Mouse (Mus musculus): ENCODE measurements around the gene Lactbl1. TPM values are rescaled to one million over a fixed set of nuclear protein-coding genes. Genes with fewer than 3 reads are reported as not detected.

The Lactbl1 gene
- polyA plus RNA-seq, 1 experiment: not detected

- 40% methylated on average over 13 of the region's 13 CpGs for WGBS
- Histone ChIP-seq H3K4me1 (ENCODE audit: control insufficient read depth, insufficient read depth, low read length) (no peaks in the 10 kb centered on the region), H3K36me3 (ENCODE audit: control insufficient read depth, insufficient read depth, low read length) (no peaks in the 10 kb centered on the region), H3K4me3 (ENCODE audit: insufficient read depth, low read depth, low read length) (no peak overlapping the region), H3K27me3 (replicated peaks; ENCODE audit: control insufficient read depth, insufficient read depth, low read length) (no peaks in the 10 kb centered on the region), H3K27ac (ENCODE audit: insufficient read depth, low read depth, low read length) (no peak overlapping the region)
- TF ChIP-seq CTCF (conservative IDR thresholded peaks at IDR 0.05; ENCODE audit: insufficient read depth, insufficient read length, low read depth, low read length) (no peak), POLR2A (IDR thresholded peaks at IDR 0.05; ENCODE audit: low read depth, low read length) (no peak)
- DNase-seq: no peak
These were observed 27.2 kb downstream of the Lactbl1 start for GRCm38 (mm10) chr4:136649480-136650196.

- Histone ChIP-seq H3K27ac (ENCODE audit: insufficient read depth, low read depth, low read length) (no peak overlapping the region), H3K4me3 (ENCODE audit: insufficient read depth, low read depth, low read length) (no peak overlapping the region), H3K27me3 (replicated peaks; ENCODE audit: control insufficient read depth, insufficient read depth, low read length) (no peaks in the 10 kb centered on the region), H3K36me3 (ENCODE audit: control insufficient read depth, insufficient read depth, low read length) (no peaks in the 10 kb centered on the region), H3K4me1 (ENCODE audit: control insufficient read depth, insufficient read depth, low read length) (no peaks in the 10 kb centered on the region)
- WGBS: 50% methylated on average over 8 of the region's 8 CpGs
- no peak for DNase-seq
- TF ChIP-seq POLR2A (IDR thresholded peaks at IDR 0.05; ENCODE audit: low read depth, low read length) (no peak), CTCF (conservative IDR thresholded peaks at IDR 0.05; ENCODE audit: insufficient read depth, insufficient read length, low read depth, low read length) (no peak)
These were observed 27.8 kb downstream of the Lactbl1 start for GRCm38 (mm10) chr4:136650261-136650660.

- peak; percentile 7 for DNase-seq
- 70% methylated on average over 3 of the region's 3 CpGs for WGBS
These were observed 29.0 kb downstream of the Lactbl1 start for GRCm38 (mm10) chr4:136651357-136651811.

GRCm38 (mm10) chr4:136651882-136652527 is 29.6 kb downstream of the Lactbl1 start:
- no peaks in the 10 kb centered on the region for H3K36me3 ChIP-seq (ENCODE audit: control insufficient read depth, insufficient read depth, low read length)
- DNase-seq: no peak

More at GRCm38 (mm10) chr4:136651357-136651811, 29.0 kb downstream of the Lactbl1 start:
- H3K4me1 ChIP-seq (ENCODE audit: control insufficient read depth, insufficient read depth, low read length): no peaks in the 10 kb centered on the region
- H3K4me3 ChIP-seq (ENCODE audit: insufficient read depth, low read depth, low read length): no peak overlapping the region
- H3K27me3 ChIP-seq (replicated peaks; ENCODE audit: control insufficient read depth, insufficient read depth, low read length): no peaks in the 10 kb centered on the region
- TF ChIP-seq CTCF (conservative IDR thresholded peaks at IDR 0.05; ENCODE audit: insufficient read depth, insufficient read length, low read depth, low read length) (peak; percentile 72), POLR2A (IDR thresholded peaks at IDR 0.05; ENCODE audit: low read depth, low read length) (no peak)
- no peaks in the 10 kb centered on the region for H3K36me3 ChIP-seq (ENCODE audit: control insufficient read depth, insufficient read depth, low read length)
- H3K27ac ChIP-seq (ENCODE audit: insufficient read depth, low read depth, low read length): no peak overlapping the region

GRCm38 (mm10) chr4:136652528-136652910 is 30.1 kb downstream of the Lactbl1 start:
- WGBS: 73% methylated on average over 11 of the region's 11 CpGs
- no peaks in the 10 kb centered on the region for H3K4me1 ChIP-seq (ENCODE audit: control insufficient read depth, insufficient read depth, low read length)
- no peak overlapping the region for H3K4me3 ChIP-seq (ENCODE audit: insufficient read depth, low read depth, low read length)
- no peak for TF ChIP-seq POLR2A (IDR thresholded peaks at IDR 0.05; ENCODE audit: low read depth, low read length)
- TF ChIP-seq CTCF (conservative IDR thresholded peaks at IDR 0.05; ENCODE audit: insufficient read depth, insufficient read length, low read depth, low read length): no peak
- no peak for DNase-seq
- H3K27ac ChIP-seq (ENCODE audit: insufficient read depth, low read depth, low read length): no peak overlapping the region
- H3K36me3 ChIP-seq (ENCODE audit: control insufficient read depth, insufficient read depth, low read length): no peaks in the 10 kb centered on the region
- no peaks in the 10 kb centered on the region for H3K27me3 ChIP-seq (replicated peaks; ENCODE audit: control insufficient read depth, insufficient read depth, low read length)

More at GRCm38 (mm10) chr4:136651882-136652527, 29.6 kb downstream of the Lactbl1 start:
- 81% methylated on average over 13 of the region's 13 CpGs for WGBS
- no peak overlapping the region for H3K27ac ChIP-seq (ENCODE audit: insufficient read depth, low read depth, low read length)
- no peaks in the 10 kb centered on the region for H3K4me1 ChIP-seq (ENCODE audit: control insufficient read depth, insufficient read depth, low read length)
- H3K27me3 ChIP-seq (replicated peaks; ENCODE audit: control insufficient read depth, insufficient read depth, low read length): no peaks in the 10 kb centered on the region
- TF ChIP-seq POLR2A (IDR thresholded peaks at IDR 0.05; ENCODE audit: low read depth, low read length) (no peak), CTCF (conservative IDR thresholded peaks at IDR 0.05; ENCODE audit: insufficient read depth, insufficient read length, low read depth, low read length) (no peak)
- H3K4me3 ChIP-seq (ENCODE audit: insufficient read depth, low read depth, low read length): no peak overlapping the region

- H3K4me1 ChIP-seq (ENCODE audit: control insufficient read depth, insufficient read depth, low read length): no peaks in the 10 kb centered on the region
- WGBS: 62% methylated on average over 6 of the region's 6 CpGs
- H3K27ac ChIP-seq (ENCODE audit: insufficient read depth, low read depth, low read length): no peak overlapping the region
- no peaks in the 10 kb centered on the region for H3K27me3 ChIP-seq (replicated peaks; ENCODE audit: control insufficient read depth, insufficient read depth, low read length)
- no peaks in the 10 kb centered on the region for H3K36me3 ChIP-seq (ENCODE audit: control insufficient read depth, insufficient read depth, low read length)
- H3K4me3 ChIP-seq (ENCODE audit: insufficient read depth, low read depth, low read length): no peak overlapping the region
- TF ChIP-seq POLR2A (IDR thresholded peaks at IDR 0.05; ENCODE audit: low read depth, low read length) (no peak), CTCF (conservative IDR thresholded peaks at IDR 0.05; ENCODE audit: insufficient read depth, insufficient read length, low read depth, low read length) (no peak)
- DNase-seq: no peak
These were observed 30.6 kb downstream of the Lactbl1 start for GRCm38 (mm10) chr4:136653019-136653418.

- Histone ChIP-seq H3K36me3 (ENCODE audit: control insufficient read depth, insufficient read depth, low read length) (no peaks in the 10 kb centered on the region), H3K27me3 (replicated peaks; ENCODE audit: control insufficient read depth, insufficient read depth, low read length) (no peaks in the 10 kb centered on the region), H3K27ac (ENCODE audit: insufficient read depth, low read depth, low read length) (no peak overlapping the region), H3K4me3 (ENCODE audit: insufficient read depth, low read depth, low read length) (no peak overlapping the region), H3K4me1 (ENCODE audit: control insufficient read depth, insufficient read depth, low read length) (no peaks in the 10 kb centered on the region)
- DNase-seq: no peak
- 80% methylated on average over 10 of the region's 10 CpGs for WGBS
- TF ChIP-seq CTCF (conservative IDR thresholded peaks at IDR 0.05; ENCODE audit: insufficient read depth, insufficient read length, low read depth, low read length) (no peak), POLR2A (IDR thresholded peaks at IDR 0.05; ENCODE audit: low read depth, low read length) (no peak)
These were observed 31.3 kb downstream of the Lactbl1 start for GRCm38 (mm10) chr4:136653692-136654234.
